Mouse (Mus musculus) neural tube, embryonic 14.5 days (tissue): ENCODE results near the gene Gpr65. TPM values are rescaled to one million over a fixed set of nuclear protein-coding genes. Genes with fewer than 3 reads are reported as not detected.
"Not testable (repeated sequence)": the region's sequence is repeated elsewhere in the genome, so short reads cannot be mapped to it uniquely, and the experiment has no call there.

ENCODE experiments used
- ATAC-seq: fragments of 200-750 bp; cut with Nextera tagmentation; 2 replicates; pipeline ENCODE4 v1.8.0; 2017; ENCODE audit warnings: low read depth, mild to moderate bottlenecking, moderate TSS enrichment, moderate library complexity
- H3K27ac ChIP-seq: fragments of 300-500 bp; sonication (generic); 2 replicates; pipeline ENCODE4 v1.5.1; 2014; ENCODE audit warnings: low read depth, mild to moderate bottlenecking, control low read depth, low read length, moderate library complexity, mixed read lengths
- H3K27me3 ChIP-seq: fragments of 300-500 bp; sonication (generic); 2 replicates; pipeline ENCODE4 v1.6.1; 2014; ENCODE audit warnings: low read length; ENCODE audit not compliant: control insufficient read depth, insufficient read depth
- H3K36me3 ChIP-seq: fragments of 300-500 bp; sonication (generic); 2 replicates; pipeline ENCODE4 v1.6.1; 2014; ENCODE audit warnings: low read length, mixed read lengths; ENCODE audit not compliant: control insufficient read depth, insufficient read depth
- H3K4me1 ChIP-seq: fragments of 300-500 bp; sonication (generic); 2 replicates; pipeline ENCODE4 v1.6.1; 2014; ENCODE audit warnings: low read length; ENCODE audit not compliant: control insufficient read depth, insufficient read depth
- H3K4me2 ChIP-seq: fragments of 300-500 bp; sonication (generic); 2 replicates; pipeline ENCODE4 v1.6.1; 2014; ENCODE audit warnings: mild to moderate bottlenecking, low read depth, low read length, control low read depth
- H3K4me3 ChIP-seq: fragments of 300-500 bp; sonication (generic); 2 replicates; pipeline ENCODE4 v1.5.1; 2014; ENCODE audit warnings: low read depth, low read length, control low read depth, mixed read lengths
- H3K9ac ChIP-seq: fragments of 300-500 bp; sonication (generic); replicated peaks from 2 replicates; pipeline ENCODE4 v1.6.1; 2014; ENCODE audit warnings: low read depth, mild to moderate bottlenecking, control low read depth, low read length, mixed read lengths
- H3K9me3 ChIP-seq: fragments of 300-500 bp; sonication (generic); 2 replicates; pipeline ENCODE4 v1.6.1; 2016; ENCODE audit warnings: low read length; ENCODE audit not compliant: control insufficient read depth
- WGBS: fragments of 180-500 bp; shearing (Covaris S2); extraction: QIAGEN DNeasy Blood & Tissue Kit; methylation state at CpG from one replicate; pipeline ENCODE4 v1.1.7; 2014; 5-methylcytosine and 5-hydroxymethylcytosine counted together
- polyA plus RNA-seq: library from polyadenylated mRNA; unstranded; fragments of >200 nt; fragmentation: Nextera tagmentation; extraction: Ambion mirVana; gene quantifications from 2 replicates; pipeline ENCODE4 v1.2.1, GENCODE M21; 2014

The Gpr65 gene
- polyA plus RNA-seq = 0.30 TPM in 1 of 2 replicates, not detected in the other

DNA sequence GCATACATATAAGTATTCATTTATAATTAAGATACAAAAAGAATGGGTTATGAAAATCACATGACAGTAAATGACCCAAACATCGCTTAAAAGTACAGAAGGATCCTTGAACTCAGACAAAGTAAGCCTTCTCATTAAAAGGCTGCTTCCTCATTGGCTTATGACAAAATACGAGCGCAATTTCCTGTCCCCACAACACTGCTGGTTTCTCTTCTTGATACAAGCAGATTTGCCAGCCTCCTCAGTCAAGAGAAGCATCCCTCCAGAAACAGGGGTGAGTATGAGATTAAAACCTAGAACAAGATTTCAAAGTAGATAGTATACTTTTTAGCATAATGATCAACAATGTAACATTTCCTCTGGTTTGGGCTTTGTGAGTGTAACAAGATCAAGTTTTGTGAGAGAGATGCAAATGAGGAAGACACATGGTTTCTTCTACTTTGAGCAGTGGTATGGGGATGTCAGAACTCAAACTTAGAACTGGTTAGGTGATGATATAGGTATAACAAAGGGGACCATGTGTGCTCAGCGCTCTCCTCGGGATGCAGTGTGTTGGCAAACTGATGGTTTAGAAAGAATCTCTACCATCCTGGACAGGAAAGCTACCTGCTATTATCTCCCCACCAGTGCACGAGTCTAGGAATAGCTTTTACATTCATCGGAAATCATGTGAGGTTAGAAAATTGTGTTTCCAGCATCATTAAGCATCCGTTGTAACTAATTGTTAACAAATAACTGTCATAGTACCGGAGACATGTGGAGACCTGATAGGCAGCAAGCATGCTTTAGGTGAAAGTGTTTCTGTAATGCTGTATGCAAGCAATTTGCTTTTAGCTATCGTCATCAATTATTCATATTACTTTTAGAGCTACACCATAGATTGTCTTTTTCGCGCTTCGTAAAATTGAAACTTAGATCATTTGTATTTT is at the start of gene Gpr65:
Gene Gpr65 (plus strand): TSS at position 195 of the 929 bp plus-strand sequence.
- Histone ChIP-seq H3K4me2 (no peak within 1 kb of the TSS), H3K27me3 (no peaks in the 10 kb centered on the region), H3K9me3 (no peaks in the 10 kb centered on the region), H3K4me3 (no peak within 1 kb of the TSS), H3K9ac (no peak within 1 kb of the TSS), H3K4me1 (no peaks in the 10 kb centered on the region), H3K27ac (no peak within 1 kb of the TSS), H3K36me3 (no peaks in the 10 kb centered on the region)
- ATAC-seq = no peak
- 83% methylated on average over 13 of the region's 13 CpGs for WGBS

DNA sequence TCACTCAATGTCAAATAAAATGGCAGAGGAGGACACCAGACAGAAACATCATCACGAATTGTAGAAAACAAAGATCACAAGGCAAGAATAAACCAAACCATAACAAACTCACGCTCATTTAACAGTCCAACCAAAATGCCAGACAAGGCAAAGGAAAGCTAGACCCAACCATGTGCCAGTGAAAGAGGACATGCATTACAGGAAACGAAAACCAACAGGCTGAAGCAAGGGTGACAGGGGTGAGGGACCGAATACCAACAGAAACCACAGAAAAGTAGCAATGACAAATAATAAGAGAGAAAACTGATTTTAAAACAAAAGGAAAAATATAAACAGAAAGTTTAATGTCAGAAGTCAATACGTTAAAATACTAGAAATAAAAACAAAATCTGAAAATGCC is 45.1 kb upstream of the Gpr65 start:
- Histone ChIP-seq H3K4me2 (no peak overlapping the region), H3K9me3 (no peaks in the 10 kb centered on the region), H3K9ac (no peak overlapping the region), H3K4me3 (no peak overlapping the region), H3K27ac (no peak overlapping the region), H3K4me1 (no peaks in the 10 kb centered on the region), H3K36me3 (no peaks in the 10 kb centered on the region), H3K27me3 (no peaks in the 10 kb centered on the region)
- WGBS = 89% methylated on average over 5 of the region's 5 CpGs
- no peak for ATAC-seq

DNA sequence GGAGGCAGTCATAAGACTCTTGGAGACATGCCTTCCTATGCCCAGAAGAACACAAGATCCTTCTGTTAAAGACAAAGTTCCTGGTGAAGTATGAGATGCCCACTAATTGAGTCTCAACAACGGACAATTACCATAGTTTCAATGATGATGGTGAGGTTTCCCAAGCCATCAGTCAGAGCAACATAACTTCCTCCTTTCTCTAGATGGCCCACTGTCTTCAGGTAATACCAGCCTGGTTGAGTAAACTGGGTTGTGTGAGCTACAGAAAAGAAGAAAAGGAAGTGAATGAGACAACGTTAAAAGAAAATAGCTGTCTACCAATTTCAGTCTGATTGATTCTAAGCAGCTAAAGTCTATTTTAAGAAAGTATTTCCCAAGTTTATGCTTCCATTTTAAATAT is 41.4 kb upstream of the Gpr65 start:
- Histone ChIP-seq H3K4me3 (no peak overlapping the region), H3K27ac (no peak overlapping the region), H3K4me1 (no peaks in the 10 kb centered on the region), H3K4me2 (no peak overlapping the region), H3K9ac (no peak overlapping the region), H3K27me3 (no peaks in the 10 kb centered on the region), H3K36me3 (no peaks in the 10 kb centered on the region), H3K9me3 (no peaks in the 10 kb centered on the region)
- ATAC-seq = no peak
- 94% methylated on average over 2 of the region's 2 CpGs for WGBS

DNA sequence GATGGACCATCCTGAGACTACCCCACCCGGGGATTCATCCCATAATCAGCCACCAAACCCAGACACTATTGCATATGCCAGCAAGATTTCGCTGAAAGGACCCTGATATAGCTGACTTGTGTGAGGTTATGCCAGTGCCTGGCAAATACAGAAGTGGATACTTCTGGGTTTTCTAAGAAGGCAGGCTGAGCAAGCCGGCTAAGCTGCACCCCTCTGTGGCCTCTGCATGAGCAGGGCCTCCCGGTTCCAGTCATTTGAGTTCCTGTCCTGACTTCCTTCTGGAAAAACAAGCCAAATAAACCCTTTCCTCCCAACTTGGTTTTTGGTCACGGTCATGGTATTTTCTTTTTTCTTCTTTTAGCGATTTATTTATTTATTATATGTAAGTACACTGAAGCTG is 30.0 kb upstream of the Gpr65 start:
- H3K4me3 ChIP-seq, H3K9ac ChIP-seq, H3K27me3 ChIP-seq, H3K4me2 ChIP-seq, H3K4me1 ChIP-seq, H3K27ac ChIP-seq, H3K36me3 ChIP-seq, ATAC-seq, H3K9me3 ChIP-seq: not testable (repeated sequence)
- WGBS = 90% methylated on average over 6 of the region's 6 CpGs

DNA sequence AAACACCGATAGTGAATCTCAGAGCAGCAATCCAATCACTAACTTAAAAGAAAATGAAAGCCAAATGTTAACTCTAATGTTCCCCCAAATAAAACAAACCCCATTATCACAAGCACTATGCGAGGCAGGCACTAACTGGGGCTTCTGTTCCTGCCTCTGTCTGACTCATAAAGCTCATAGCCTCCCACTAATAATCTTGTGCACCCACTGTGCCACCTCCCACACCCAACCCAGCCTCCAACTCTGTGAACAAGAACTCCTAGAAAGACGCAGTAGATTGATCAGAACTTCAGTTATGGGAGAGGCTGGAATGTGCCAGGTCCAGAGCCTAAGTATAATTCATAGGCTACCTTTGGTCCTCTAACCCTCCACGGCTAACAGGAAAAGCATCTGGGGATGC is 24.3 kb upstream of the Gpr65 start:
- Histone ChIP-seq H3K4me3 (no peak overlapping the region), H3K36me3 (no peaks in the 10 kb centered on the region), H3K9me3 (no peaks in the 10 kb centered on the region), H3K27me3 (no peaks in the 10 kb centered on the region), H3K9ac (no peak overlapping the region), H3K4me1 (no peaks in the 10 kb centered on the region), H3K27ac (no peak overlapping the region), H3K4me2 (no peak overlapping the region)
- ATAC-seq = no peak
- WGBS = 89% methylated on average over 4 of the region's 4 CpGs

DNA sequence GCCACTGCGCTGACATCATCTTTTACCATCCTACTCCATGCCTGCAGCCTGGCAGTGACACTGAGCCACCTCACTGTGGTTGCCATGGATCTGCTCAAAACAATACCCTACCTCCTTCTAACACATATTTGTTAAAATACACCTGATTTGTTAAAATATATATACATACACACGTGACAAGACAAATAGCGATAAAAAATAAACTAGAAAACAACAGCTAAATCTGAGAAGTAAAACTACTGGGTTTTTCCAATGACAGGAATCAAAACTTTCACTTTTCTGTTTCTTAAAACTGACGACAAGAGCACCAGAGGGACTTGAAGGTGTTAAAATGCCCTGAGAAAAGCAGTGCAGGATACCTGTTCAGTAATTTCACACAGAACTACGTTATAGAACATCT is 23.6 kb upstream of the Gpr65 start:
- 93% methylated on average over 5 of the region's 5 CpGs for WGBS
- no peak for ATAC-seq
- no peak overlapping the region for H3K4me2 ChIP-seq
- H3K27me3 ChIP-seq = no peaks in the 10 kb centered on the region
- no peak overlapping the region for H3K9ac ChIP-seq
- no peaks in the 10 kb centered on the region for H3K4me1 ChIP-seq
- no peaks in the 10 kb centered on the region; the same call in 1 of the 2 replicates for H3K36me3 ChIP-seq
- H3K27ac ChIP-seq = no peak overlapping the region
- no peaks in the 10 kb centered on the region for H3K9me3 ChIP-seq
- no peak overlapping the region for H3K4me3 ChIP-seq

DNA sequence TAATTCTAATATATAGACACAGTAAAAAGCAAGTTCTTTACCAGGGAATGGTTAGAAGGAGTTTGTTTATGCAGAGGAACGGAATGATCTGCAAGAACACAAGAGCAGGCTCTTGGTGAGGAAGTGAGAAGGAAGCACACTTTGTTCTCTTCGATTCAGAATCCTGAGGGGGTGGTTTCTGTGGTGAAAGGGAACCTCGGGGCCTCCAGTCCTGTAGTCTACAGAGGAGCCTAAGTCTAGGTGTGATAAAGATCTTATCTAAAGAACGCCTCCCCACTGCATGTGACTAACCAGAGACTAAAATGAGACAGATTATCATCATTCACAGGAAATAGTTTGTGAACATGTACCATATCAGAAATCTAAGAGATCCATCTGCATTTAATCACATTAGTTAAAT is 21.6 kb upstream of the Gpr65 start:
- Histone ChIP-seq H3K9ac (no peak overlapping the region), H3K4me3 (no peak overlapping the region), H3K27ac (no peak overlapping the region), H3K27me3 (no peaks in the 10 kb centered on the region), H3K4me1 (no peaks in the 10 kb centered on the region), H3K4me2 (no peak overlapping the region), H3K9me3 (no peaks in the 10 kb centered on the region), H3K36me3 (no peaks in the 10 kb centered on the region; the same call in 1 of the 2 replicates)
- WGBS = 87% methylated on average over 4 of the region's 4 CpGs
- ATAC-seq = no peak

DNA sequence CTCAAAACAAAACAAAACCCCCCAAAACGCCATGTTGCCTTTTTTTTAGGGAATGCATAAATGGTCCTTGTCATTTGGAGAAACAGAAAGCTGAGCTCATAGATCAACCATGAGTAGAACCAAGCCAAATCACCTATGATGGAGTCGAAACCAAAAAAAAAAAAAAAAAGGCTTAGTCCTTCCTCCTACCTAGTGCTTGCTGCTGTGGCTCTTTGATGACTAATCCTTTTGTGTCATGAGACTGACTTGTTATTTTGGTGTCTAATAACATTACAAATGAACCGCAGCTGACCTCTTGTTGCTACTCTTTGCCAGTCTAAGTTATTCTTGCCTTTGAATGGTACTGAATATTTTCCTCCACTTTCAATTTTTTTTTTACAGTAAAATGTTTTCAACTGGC is 18.8 kb upstream of the Gpr65 start:
- Histone ChIP-seq H3K27me3 (no peaks in the 10 kb centered on the region), H3K4me2 (no peak overlapping the region), H3K4me1 (no peaks in the 10 kb centered on the region), H3K9me3 (no peaks in the 10 kb centered on the region), H3K9ac (no peak overlapping the region), H3K36me3 (no peaks in the 10 kb centered on the region; the same call in 1 of the 2 replicates), H3K27ac (no peak overlapping the region), H3K4me3 (no peak overlapping the region)
- no peak for ATAC-seq
- 74% methylated on average over 3 of the region's 3 CpGs for WGBS

DNA sequence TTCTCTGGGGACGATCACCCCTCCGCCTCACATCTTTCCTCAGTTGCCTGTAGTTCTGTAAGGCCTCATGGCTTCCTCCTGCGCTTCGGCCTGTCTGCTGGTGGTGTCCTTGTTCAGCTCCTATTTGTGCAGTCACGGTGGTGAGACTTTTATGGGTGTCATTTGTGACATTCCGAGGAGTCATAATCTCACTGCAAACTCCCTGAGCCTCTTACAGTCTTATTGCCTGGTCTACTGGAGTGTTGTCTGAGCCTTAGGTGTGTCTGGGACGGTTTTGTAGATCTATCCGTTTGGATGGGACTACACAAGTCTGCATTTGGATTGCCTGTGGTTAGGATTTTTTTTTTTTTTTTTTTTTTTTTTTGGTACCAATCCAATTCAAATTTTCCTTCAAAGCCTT is 18.1 kb upstream of the Gpr65 start:
- Histone ChIP-seq H3K36me3 (no peaks in the 10 kb centered on the region; the same call in 1 of the 2 replicates), H3K27me3 (no peaks in the 10 kb centered on the region), H3K9ac (no peak overlapping the region), H3K4me1 (no peaks in the 10 kb centered on the region), H3K4me2 (no peak overlapping the region), H3K4me3 (no peak overlapping the region), H3K9me3 (no peaks in the 10 kb centered on the region), H3K27ac (no peak overlapping the region)
- 55% methylated on average over 8 of the region's 8 CpGs for WGBS
- ATAC-seq = no peak
